Comparison of ENCODE assay signal across 8 mouse cellular contexts in genomic region chr19:3574593-3575094, GRCm38 (mm10). TPM values are rescaled to one million over a fixed set of nuclear protein-coding genes. Genes with fewer than 3 reads are reported as not detected.
DNase-seq lines count a peak whose midpoint lies in the region; ATAC-seq and TF ChIP-seq lines count a peak whose summit lies in the region.

No protein-coding gene starts in this region.

- no peak for DNase-seq in heart, adult 11 months
- DNase-seq in liver, embryonic 14.5 days (ENCODE audit: low read depth in 3 of 3, low spot score in 3 of 3): no peak
- no peak for DNase-seq in stomach, postnatal 0 days (ENCODE audit: low spot score)
- DNase-seq in urinary bladder, adult 18-20 months (ENCODE audit: low spot score in 2 of 2): no peak

- no peak for TF ChIP-seq POLR2A in ES-Bruce4 (IDR thresholded peaks at IDR 0.05; ENCODE audit: insufficient read depth, low read length)

- peak overlapping the region; percentile 94 for H3K27ac ChIP-seq in heart, embryonic 11.5 days (ENCODE audit: low read depth, low read length)
- no peak overlapping the region for H3K27ac ChIP-seq in ES-Bruce4 (ENCODE audit: insufficient read depth, low read length)
- H3K27ac ChIP-seq in forebrain, embryonic 16.5 days (ENCODE audit: low read length): peak overlapping the region; percentile 92
- peak overlapping the region; percentile 77 for H3K27ac ChIP-seq in liver, embryonic 14.5 days
- H3K27ac ChIP-seq in stomach, postnatal 0 days (replicated peaks): peak overlapping the region; percentile 96

- TF ChIP-seq CTCF in ES-Bruce4 (IDR thresholded peaks at IDR 0.05; ENCODE audit: low read depth, low read length): no peak
- no peak for TF ChIP-seq CTCF in liver, embryonic 14.5 days (IDR thresholded peaks at IDR 0.05; ENCODE audit: low read depth)
- TF ChIP-seq CTCF in stomach, postnatal 0 days (IDR thresholded peaks at IDR 0.05; ENCODE audit: low read depth): no peak

- H3K27me3 ChIP-seq in heart, embryonic 11.5 days (ENCODE audit: control insufficient read depth, insufficient read depth, low read length): no peaks in the 10 kb centered on the region
- H3K27me3 ChIP-seq in ES-Bruce4 (ENCODE audit: control insufficient read depth, insufficient read depth, low read length, poor library complexity, severe bottlenecking): no peaks in the 10 kb centered on the region
- no peaks in the 10 kb centered on the region for H3K27me3 ChIP-seq in forebrain, embryonic 16.5 days (replicated peaks; ENCODE audit: control insufficient read depth, insufficient read depth, low read length)
- H3K27me3 ChIP-seq in liver, embryonic 14.5 days (ENCODE audit: control insufficient read depth, insufficient read depth, low read length): no peaks in the 10 kb centered on the region
- no peaks in the 10 kb centered on the region for H3K27me3 ChIP-seq in stomach, postnatal 0 days (ENCODE audit: control insufficient read depth, insufficient read depth, low read length)

- no peaks in the 10 kb centered on the region for H3K9me3 ChIP-seq in heart, embryonic 11.5 days (replicated peaks; ENCODE audit: control insufficient read depth, low read length)
- no peaks in the 10 kb centered on the region for H3K9me3 ChIP-seq in ES-Bruce4 (replicated peaks; ENCODE audit: control insufficient read depth, insufficient read depth, low read length, poor library complexity, severe bottlenecking)
- H3K9me3 ChIP-seq in forebrain, embryonic 16.5 days (ENCODE audit: control insufficient read depth, low read length): no peaks in the 10 kb centered on the region
- no peaks in the 10 kb centered on the region for H3K9me3 ChIP-seq in liver, embryonic 14.5 days (ENCODE audit: control insufficient read depth, low read length)
- no peaks in the 10 kb centered on the region for H3K9me3 ChIP-seq in stomach, postnatal 0 days (ENCODE audit: control insufficient read depth, low read length)

- peak overlapping the region; percentile 93 for H3K9ac ChIP-seq in heart, embryonic 11.5 days (ENCODE audit: low read depth, low read length)
- peak overlapping the region; percentile 86 for H3K9ac ChIP-seq in ES-Bruce4 (ENCODE audit: low read depth, poor library complexity, severe bottlenecking)
- H3K9ac ChIP-seq in forebrain, embryonic 16.5 days (replicated peaks; ENCODE audit: low read depth, low read length): peak overlapping the region; percentile 84
- peak overlapping the region; percentile 90 for H3K9ac ChIP-seq in liver, embryonic 14.5 days (replicated peaks)
- peak overlapping the region; percentile 94 for H3K9ac ChIP-seq in stomach, postnatal 0 days (ENCODE audit: low read length)

- peak overlapping the region; percentile 76 for H3K4me2 ChIP-seq in heart, embryonic 11.5 days
- peak overlapping the region; percentile 97 for H3K4me2 ChIP-seq in forebrain, embryonic 16.5 days (ENCODE audit: low read length)
- peak overlapping the region; percentile 76 for H3K4me2 ChIP-seq in liver, embryonic 14.5 days (ENCODE audit: low read depth)
- peak overlapping the region; percentile 81 for H3K4me2 ChIP-seq in stomach, postnatal 0 days (replicated peaks; ENCODE audit: low read depth)

- WGBS in heart, embryonic 11.5 days (ENCODE audit: insufficient replicate concordance): 2% methylated on average over 9 of the region's 9 CpGs
- WGBS in forebrain, embryonic 16.5 days: 5% methylated on average over 9 of the region's 9 CpGs
- WGBS in liver, embryonic 14.5 days (ENCODE audit: insufficient replicate concordance): 2% methylated on average over 9 of the region's 9 CpGs
- WGBS in stomach, postnatal 0 days: under 1% methylated on average over 9 of the region's 9 CpGs

- no peak for TF ChIP-seq EP300 in ES-Bruce4 (IDR thresholded peaks at IDR 0.05; ENCODE audit: insufficient read depth, low read depth, low read length)
- TF ChIP-seq EP300 in liver, embryonic 14.5 days (IDR thresholded peaks at IDR 0.05; ENCODE audit: low read depth): no peak
- TF ChIP-seq EP300 in stomach, postnatal 0 days (optimal IDR thresholded peaks at IDR 0.05): no peak

- no peak for ATAC-seq in heart, embryonic 11.5 days (replicated peaks; ENCODE audit: insufficient number of reproducible peaks, low FRiP score, low TSS enrichment)
- ATAC-seq in forebrain, embryonic 16.5 days: no peak
- no peak for ATAC-seq in liver, embryonic 14.5 days (ENCODE audit: insufficient read depth)
- no peak for ATAC-seq in stomach, postnatal 0 days (ENCODE audit: low FRiP score, low TSS enrichment)
- ATAC-seq in activated CD4-positive, CD25-positive, alpha-beta regulatory T cell, adult 4 months: no peak

- peaks cover 26% of the 10 kb centered on the region for H3K4me1 ChIP-seq in heart, embryonic 11.5 days (ENCODE audit: control insufficient read depth, insufficient read depth, low read length)
- peaks cover 8% of the 10 kb centered on the region for H3K4me1 ChIP-seq in ES-Bruce4 (ENCODE audit: control insufficient read depth, insufficient read depth, low read length)
- peaks cover 21% of the 10 kb centered on the region for H3K4me1 ChIP-seq in forebrain, embryonic 16.5 days (replicated peaks; ENCODE audit: control insufficient read depth, insufficient read depth, low read length)
- H3K4me1 ChIP-seq in liver, embryonic 14.5 days (replicated peaks; ENCODE audit: control insufficient read depth in 2 of 2, insufficient read depth in 2 of 2, low read length in 1 of 2): peaks cover 16 to 25% of the 10 kb centered on the region in 2 experiments
- no peaks in the 10 kb centered on the region for H3K4me1 ChIP-seq in stomach, postnatal 0 days (replicated peaks; ENCODE audit: control insufficient read depth, insufficient read depth)

- H3K36me3 ChIP-seq in heart, embryonic 11.5 days (ENCODE audit: control insufficient read depth, insufficient read depth, low read length): no peaks in the 10 kb centered on the region
- H3K36me3 ChIP-seq in ES-Bruce4 (ENCODE audit: control insufficient read depth, insufficient read depth, low read length, poor library complexity, severe bottlenecking): no peaks in the 10 kb centered on the region
- H3K36me3 ChIP-seq in forebrain, embryonic 16.5 days (ENCODE audit: control insufficient read depth, insufficient read depth): no peaks in the 10 kb centered on the region
- H3K36me3 ChIP-seq in liver, embryonic 14.5 days (replicated peaks; ENCODE audit: control insufficient read depth, insufficient read depth, low read depth): no peaks in the 10 kb centered on the region; the same call in 1 of the 2 replicates
- H3K36me3 ChIP-seq in stomach, postnatal 0 days (ENCODE audit: control insufficient read depth, insufficient read depth, low read length): no peaks in the 10 kb centered on the region

- H3K4me3 ChIP-seq in heart, embryonic 11.5 days (ENCODE audit: low read depth, low read length): peak overlapping the region; percentile 99
- peak overlapping the region; percentile 95 for H3K4me3 ChIP-seq in ES-Bruce4 (ENCODE audit: low read depth, low read length)
- peak overlapping the region; percentile 92 for H3K4me3 ChIP-seq in forebrain, embryonic 16.5 days (replicated peaks; ENCODE audit: low read length)
- peak overlapping the region; percentile 86 to 97 for H3K4me3 ChIP-seq in liver, embryonic 14.5 days (ENCODE audit: insufficient read depth in 1 of 2, low read depth in 2 of 2, low read length in 2 of 2)
- peak overlapping the region; percentile 94 for H3K4me3 ChIP-seq in stomach, postnatal 0 days (ENCODE audit: low read depth, low read length)

RNA-seq across cellular contexts. Expression of gene Ppp6r3, which starts 0.9 kb away (rescaled TPM):
- 57.9 and 63.6 TPM in 2 replicates for polyA plus RNA-seq in heart, embryonic 11.5 days (2014; fragmentation: Nextera tagmentation; extraction: Ambion mirVana)
- 153 and 171 TPM in 2 replicates for polyA plus RNA-seq in ES-Bruce4 (2011; ENCODE audit: insufficient read depth, insufficient read length, low read depth, missing spikeins)
- 68.4 and 73.4 TPM in 2 replicates for polyA plus RNA-seq in forebrain, embryonic 16.5 days (2015; fragmentation: Nextera tagmentation; extraction: Ambion mirVana)
- polyA plus RNA-seq in liver, embryonic 14.5 days (2012; rRNA removed): 19.2 and 22.6 TPM in 2 replicates
- 22.6 and 24.2 TPM in 2 replicates for polyA plus RNA-seq in liver, embryonic 14.5 days (2014; fragmentation: Nextera tagmentation; extraction: Ambion mirVana)
- 18.6 and 20.5 TPM in 2 replicates for polyA plus RNA-seq in stomach, postnatal 0 days (2015; fragmentation: Nextera tagmentation; extraction: Ambion mirVana)
- 10 to 100 TPM; 63.1 to 63.2 TPM for polyA plus RNA-seq in activated CD4-positive, CD25-positive, alpha-beta regulatory T cell, adult 4 months (2017; shearing (Covaris generic))
